Mouse (Mus musculus): ENCODE data around the gene Gm49661.

GRCm38 (mm10) chr8:85011242-85011641 lies 42.0 kb upstream of the Gm49661 start:
- no peak for TF ChIP-seq GATA1 (IDR thresholded peaks at IDR 0.05; ENCODE audit: borderline replicate concordance, low read length)
- TF ChIP-seq CTCF (IDR thresholded peaks at IDR 0.05; ENCODE audit: low read depth, low read length) = no peak
- TF ChIP-seq POLR2AphosphoS5 (IDR thresholded peaks at IDR 0.05; ENCODE audit: insufficient replicate concordance, low read depth, low read length) = no peak
- TF ChIP-seq TAL1 (conservative IDR thresholded peaks at IDR 0.05; ENCODE audit: low read depth, low read length) = no peak
- TF ChIP-seq GATA2 (IDR thresholded peaks at IDR 0.05; ENCODE audit: borderline replicate concordance, low read depth, low read length) = no peak

All from G1E (cell line).